Mouse (Mus musculus) lung, embryonic 14.5 days (tissue): ENCODE results near the gene Smc3. TPM values are rescaled to one million over a fixed set of nuclear protein-coding genes. Genes with fewer than 3 reads are reported as not detected.
A peak's percentile ranks its signal among the peaks of the same experiment; 100 is the strongest.

Experiments
- ATAC-seq: fragments of 200-750 bp; cut with Nextera tagmentation; 2 replicates; pipeline ENCODE4 v1.8.0; 2017; ENCODE audit warnings: mild to moderate bottlenecking, moderate TSS enrichment, moderate library complexity; ENCODE audit not compliant: insufficient read depth
- DNase-seq: peaks from one replicate; pipeline ENCODE4 v3.0.0-alpha.2; 2015
- H3K27ac ChIP-seq: fragments of 300-500 bp; sonication (generic); 2 replicates; pipeline ENCODE4 v1.5.1; 2014; ENCODE audit warnings: low read depth, mild to moderate bottlenecking, moderate library complexity
- H3K27me3 ChIP-seq: fragments of 300-500 bp; sonication (generic); 2 replicates; pipeline ENCODE4 v1.6.1; 2014; ENCODE audit warnings: low read length, control low read depth; ENCODE audit not compliant: insufficient read depth
- H3K36me3 ChIP-seq: fragments of 300-500 bp; sonication (generic); 2 replicates; pipeline ENCODE4 v1.6.1; 2014; ENCODE audit warnings: control low read depth; ENCODE audit not compliant: insufficient read depth
- H3K4me1 ChIP-seq: fragments of 300-500 bp; sonication (generic); 2 replicates; pipeline ENCODE4 v1.6.1; 2014; ENCODE audit warnings: antibody characterized with exemption, control low read depth; ENCODE audit not compliant: insufficient read depth
- H3K4me2 ChIP-seq: fragments of 300-500 bp; sonication (generic); 2 replicates; pipeline ENCODE4 v1.6.1; 2014; ENCODE audit warnings: mild to moderate bottlenecking
- H3K4me3 ChIP-seq: fragments of 300-500 bp; sonication (generic); 2 replicates; pipeline ENCODE4 v1.5.1; 2014; ENCODE audit warnings: low read depth, low read length
- H3K9ac ChIP-seq: fragments of 300-500 bp; sonication (generic); 2 replicates; pipeline ENCODE4 v1.6.1; 2014
- H3K9me3 ChIP-seq: fragments of 300-500 bp; sonication (generic); 2 replicates; pipeline ENCODE4 v1.6.1; 2016; ENCODE audit warnings: low read depth, low read length, control low read depth
- CTCF ChIP-seq: IDR thresholded peaks from 2 replicates; pipeline ENCODE4 v1.5.1; 2016; ENCODE audit warnings: antibody characterized with exemption, low read depth
- WGBS: fragments of 180-500 bp; shearing (Covaris S2); extraction: QIAGEN DNeasy Blood & Tissue Kit; methylation state at CpG from one replicate; pipeline ENCODE4 v1.1.7; 2014; 5-methylcytosine and 5-hydroxymethylcytosine counted together
- polyA plus RNA-seq: library from polyadenylated mRNA; unstranded; fragments of >200 nt; fragmentation: Nextera tagmentation; extraction: Ambion mirVana; gene quantifications from 2 replicates; pipeline ENCODE4 v1.2.1, GENCODE M21; 2014

Gene Smc3
- polyA plus RNA-seq, 1 experiment from 2014 or later = 76.1 TPM

GRCm38 (mm10) chr19:53600549-53601362, 558 bp downstream of the Smc3 start:
- ATAC-seq = peak; percentile 82
- WGBS = under 1% methylated on average over 64 of the region's 82 CpGs
- TF ChIP-seq CTCF = no peak
- Histone ChIP-seq H3K9ac (peak overlapping the region; percentile 97), H3K36me3 (peaks cover 19% of the 10 kb centered on the region), H3K27me3 (no peaks in the 10 kb centered on the region), H3K27ac (peak overlapping the region; percentile 94), H3K4me3 (peak overlapping the region; percentile 99), H3K4me2 (peak overlapping the region; percentile 92), H3K9me3 (no peaks in the 10 kb centered on the region), H3K4me1 (peaks cover 10% of the 10 kb centered on the region)
- peak; percentile 81 for DNase-seq

- peak overlapping the region; percentile 94; the same call in 1 of the 2 replicates for H3K27ac ChIP-seq
These were observed 1.1 kb downstream of the Smc3 start for GRCm38 (mm10) chr19:53601363-53601655.

GRCm38 (mm10) chr19:53608921-53609320, 8.7 kb downstream of the Smc3 start:
- Histone ChIP-seq H3K9me3 (no peaks in the 10 kb centered on the region), H3K9ac (no peak overlapping the region), H3K36me3 (peaks cover 37% of the 10 kb centered on the region), H3K27ac (no peak overlapping the region), H3K4me2 (no peak overlapping the region), H3K4me1 (no peaks in the 10 kb centered on the region), H3K27me3 (no peaks in the 10 kb centered on the region), H3K4me3 (no peak overlapping the region)
- DNase-seq = no peak
- WGBS = 89% methylated on average over 6 of the region's 6 CpGs
- TF ChIP-seq CTCF = no peak
- no peak for ATAC-seq

More at GRCm38 (mm10) chr19:53601363-53601655, 1.1 kb downstream of the Smc3 start:
- Histone ChIP-seq H3K4me3 (peak overlapping the region; percentile 99), H3K4me2 (peak overlapping the region; percentile 92), H3K9ac (peak overlapping the region; percentile 97), H3K36me3 (peaks cover 23% of the 10 kb centered on the region), H3K4me1 (peaks cover 10% of the 10 kb centered on the region), H3K27me3 (no peaks in the 10 kb centered on the region), H3K9me3 (no peaks in the 10 kb centered on the region)
- 8% methylated on average over 11 of the region's 11 CpGs for WGBS
- TF ChIP-seq CTCF = no peak
- DNase-seq = no peak
- ATAC-seq = no peak

- no peak overlapping the region for H3K9ac ChIP-seq
- no peak overlapping the region for H3K4me2 ChIP-seq
- no peak for TF ChIP-seq CTCF
- no peak for DNase-seq
- 84% methylated on average over 13 of the region's 13 CpGs for WGBS
- no peaks in the 10 kb centered on the region for H3K27me3 ChIP-seq
- peaks cover 87% of the 10 kb centered on the region for H3K36me3 ChIP-seq
- H3K9me3 ChIP-seq = no peaks in the 10 kb centered on the region
- no peak overlapping the region for H3K4me3 ChIP-seq
- no peaks in the 10 kb centered on the region for H3K4me1 ChIP-seq
- no peak for ATAC-seq
- H3K27ac ChIP-seq = no peak overlapping the region
These were observed 21.5 kb downstream of the Smc3 start for GRCm38 (mm10) chr19:53621681-53622080.

GRCm38 (mm10) chr19:53638041-53638440, 37.8 kb downstream of the Smc3 start:
- DNase-seq = peak; percentile 41
- H3K4me1 ChIP-seq = no peaks in the 10 kb centered on the region
- 83% methylated on average over 2 of the region's 2 CpGs for WGBS
- no peak overlapping the region for H3K27ac ChIP-seq
- H3K9ac ChIP-seq = no peak overlapping the region
- no peak overlapping the region for H3K4me2 ChIP-seq
- peak; percentile 41 for TF ChIP-seq CTCF
- no peak for ATAC-seq
- peaks cover 90% of the 10 kb centered on the region for H3K36me3 ChIP-seq
- H3K27me3 ChIP-seq = no peaks in the 10 kb centered on the region
- no peak overlapping the region for H3K4me3 ChIP-seq
- H3K9me3 ChIP-seq = no peaks in the 10 kb centered on the region

- Histone ChIP-seq H3K9me3 (no peaks in the 10 kb centered on the region), H3K4me2 (no peak overlapping the region), H3K27me3 (no peaks in the 10 kb centered on the region), H3K4me3 (no peak overlapping the region), H3K27ac (no peak overlapping the region), H3K4me1 (no peaks in the 10 kb centered on the region), H3K9ac (no peak overlapping the region), H3K36me3 (peaks cover 90% of the 10 kb centered on the region)
- ATAC-seq (no peak), DNase-seq (peak; percentile 21)
- 90% methylated on average over 8 of the region's 8 CpGs for WGBS
- TF ChIP-seq CTCF = peak; percentile 30; the same call in 1 of the 2 replicates
These were observed 38.5 kb downstream of the Smc3 start for GRCm38 (mm10) chr19:53638727-53639126.

GRCm38 (mm10) chr19:53644020-53644595, 43.9 kb downstream of the Smc3 start:
- 90% methylated on average over 9 of the region's 9 CpGs for WGBS
- H3K27me3 ChIP-seq = no peaks in the 10 kb centered on the region
- ATAC-seq = no peak
- TF ChIP-seq CTCF = 0 out of 2 replicates have a peak, but pooled peaks have one; percentile 23
- H3K9ac ChIP-seq = no peak overlapping the region
- H3K4me3 ChIP-seq = no peak overlapping the region
- H3K27ac ChIP-seq = no peak overlapping the region
- no peaks in the 10 kb centered on the region for H3K9me3 ChIP-seq
- no peaks in the 10 kb centered on the region for H3K4me1 ChIP-seq
- DNase-seq = peak; percentile 43
- peaks cover 74% of the 10 kb centered on the region for H3K36me3 ChIP-seq
- no peak overlapping the region for H3K4me2 ChIP-seq
